Mouse (Mus musculus) retina, embryonic 14.5 days (tissue): ENCODE data around the gene Cxadr.
A peak's percentile ranks its signal among the peaks of the same experiment; 100 is the strongest.

Experiments
- DNase-seq: peaks from one replicate; pipeline ENCODE4 v3.0.0-alpha.2; 2015; ENCODE audit warnings: low spot score

The Cxadr gene

GRCm38 (mm10) chr16:78301183-78301830, at the start of gene Cxadr:
TSS of gene Cxadr (plus strand) at chr16:78301489.
- peak; percentile 84 for DNase-seq

DNA sequence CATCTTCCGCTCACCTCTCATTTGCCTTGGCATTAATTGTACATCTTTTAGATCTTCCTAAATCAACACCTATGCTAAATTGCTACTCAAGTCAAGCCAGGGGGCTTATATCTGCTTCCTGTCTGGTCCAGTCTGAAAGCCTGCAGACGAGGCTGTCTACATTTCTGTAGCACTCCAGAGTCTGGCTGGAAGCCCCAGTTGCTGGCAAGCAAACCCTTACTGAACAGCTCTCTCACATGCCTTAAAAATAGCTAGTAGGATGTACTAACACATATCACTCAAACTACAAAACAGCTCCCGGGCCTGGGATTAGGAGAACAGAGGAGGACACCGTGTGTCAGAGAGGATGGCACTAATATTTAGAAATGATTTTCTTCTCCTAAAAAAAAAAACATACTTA, 42.3 kb upstream of the Cxadr start:
- no peak for DNase-seq

GRCm38 (mm10) chr16:78260070-78260879, 41.0 kb upstream of the Cxadr start:
- no peak for DNase-seq

DNA sequence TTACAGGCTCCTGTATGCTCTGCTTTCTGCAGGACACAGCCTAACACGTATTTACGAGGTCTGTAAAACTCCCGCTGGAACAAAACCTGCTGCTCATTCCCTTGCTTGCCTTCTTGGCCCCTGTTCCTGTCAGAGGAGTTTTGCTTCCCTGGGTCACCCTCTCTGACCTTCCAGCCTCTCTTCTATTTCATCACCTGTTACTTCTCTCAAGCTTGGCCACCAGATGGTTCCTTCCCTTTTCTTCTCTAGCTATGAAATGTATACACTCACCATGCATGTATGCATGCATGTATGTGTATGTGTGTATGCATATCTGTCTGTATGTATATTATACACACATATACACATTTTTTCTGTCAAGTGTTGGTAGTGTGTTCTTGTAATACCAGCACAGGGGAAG, 39.8 kb upstream of the Cxadr start:
- DNase-seq = no peak

DNA sequence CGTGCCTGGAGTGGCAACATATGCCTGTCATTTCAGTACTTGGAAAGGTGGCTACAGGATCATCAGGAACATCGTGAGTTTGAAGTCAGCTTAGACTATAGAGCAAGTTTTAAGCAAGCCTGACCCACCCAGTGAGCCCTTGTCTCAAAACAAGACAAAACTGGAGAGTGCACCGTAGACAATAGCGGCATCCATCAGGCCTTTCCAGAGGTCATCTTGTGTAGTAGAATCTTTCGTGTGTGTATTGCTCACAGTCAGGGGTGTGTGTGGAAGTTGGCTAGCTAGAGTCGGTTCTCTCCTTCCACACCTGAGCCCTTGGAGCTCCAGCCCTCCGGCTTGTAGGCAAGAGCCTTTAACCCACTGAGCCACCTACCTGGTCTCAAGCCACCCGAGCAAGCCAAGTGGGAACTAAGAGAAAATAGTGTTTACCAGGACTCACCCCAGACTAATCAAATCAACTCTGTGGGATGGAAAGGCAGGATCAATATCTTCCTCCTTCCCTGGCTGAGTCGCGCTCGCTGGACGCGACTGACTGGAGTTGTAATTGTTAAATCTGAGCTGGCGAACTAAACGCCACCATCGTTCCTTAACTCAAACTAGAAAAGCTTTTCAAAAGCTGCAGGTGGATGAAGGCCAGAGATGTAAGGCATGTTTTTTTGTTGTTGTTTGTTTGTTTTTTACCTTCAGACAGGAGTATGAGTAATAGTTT, 36.7 kb upstream of the Cxadr start:
- DNase-seq = peak; percentile 19

DNA sequence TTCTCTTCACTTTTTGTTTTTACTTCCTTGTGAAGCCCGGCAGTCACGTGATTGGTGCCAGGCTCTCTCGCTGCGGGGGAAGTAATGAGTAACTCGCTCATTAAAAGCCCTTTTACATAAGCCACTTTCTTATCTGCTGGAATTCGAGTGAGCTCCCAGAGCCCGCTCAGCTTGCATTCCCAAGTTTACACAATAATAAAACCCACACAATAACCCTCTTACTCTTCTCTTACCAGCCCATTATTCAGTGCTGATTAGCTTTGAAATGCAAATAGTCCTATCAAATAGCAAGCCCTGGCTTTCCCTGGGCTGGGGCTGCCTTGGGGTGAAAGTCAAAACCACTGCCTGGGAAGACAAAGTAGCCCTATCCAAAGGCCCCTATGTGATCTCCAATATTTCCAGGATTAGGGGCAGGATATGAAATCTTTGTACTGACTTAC, 36.1 kb upstream of the Cxadr start:
- DNase-seq = peak; percentile 64

- no peak for DNase-seq
These were observed 35.5 kb upstream of the Cxadr start for GRCm38 (mm10) chr16:78265826-78266225.

- no peak for DNase-seq
These were observed 33.8 kb upstream of the Cxadr start for GRCm38 (mm10) chr16:78267453-78267852.

DNA sequence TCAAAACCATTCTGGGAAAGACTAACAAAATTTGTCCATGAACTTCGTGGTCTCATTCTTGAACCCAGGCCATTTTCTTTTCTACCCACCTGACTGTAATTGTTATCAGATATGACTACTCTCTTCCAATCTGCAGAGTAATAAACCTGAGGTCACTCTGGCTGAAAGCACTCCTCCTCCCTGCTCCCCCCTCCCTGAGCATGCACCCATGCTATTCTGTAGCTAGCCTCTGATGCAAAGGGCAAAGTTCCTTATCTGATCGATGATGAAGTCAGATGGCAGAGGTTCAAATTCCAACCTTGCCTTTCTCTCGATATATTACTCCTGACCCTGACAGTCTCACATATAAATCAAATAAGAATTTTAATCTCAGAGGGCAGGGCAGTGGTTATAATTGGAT, 33.1 kb upstream of the Cxadr start:
- DNase-seq = no peak

GRCm38 (mm10) chr16:78274825-78275455, 26.3 kb upstream of the Cxadr start:
- DNase-seq = no peak

- no peak for DNase-seq
These were observed 23.7 kb upstream of the Cxadr start for GRCm38 (mm10) chr16:78277567-78277966.

- no peak for DNase-seq
These were observed 21.0 kb upstream of the Cxadr start for GRCm38 (mm10) chr16:78280093-78280881.

DNA sequence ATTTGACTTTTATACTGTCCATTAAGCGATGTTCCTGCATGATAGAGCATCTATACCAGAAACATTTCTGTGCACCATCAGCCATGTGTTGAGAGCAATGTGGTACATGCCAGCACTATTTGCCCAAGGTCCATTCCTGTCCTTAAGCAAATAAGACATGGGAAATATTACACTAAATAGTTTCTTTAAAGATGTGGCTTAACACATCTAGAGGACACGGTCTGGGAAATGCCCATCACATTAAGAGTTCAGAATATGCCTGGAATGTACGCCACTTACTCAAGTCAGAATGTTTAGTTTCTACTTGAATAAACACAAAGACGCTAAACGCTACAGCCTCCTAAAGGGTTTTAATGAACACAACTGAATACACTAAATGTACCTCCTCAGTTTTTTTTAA, 18.1 kb upstream of the Cxadr start:
- DNase-seq = peak; percentile 38

DNA sequence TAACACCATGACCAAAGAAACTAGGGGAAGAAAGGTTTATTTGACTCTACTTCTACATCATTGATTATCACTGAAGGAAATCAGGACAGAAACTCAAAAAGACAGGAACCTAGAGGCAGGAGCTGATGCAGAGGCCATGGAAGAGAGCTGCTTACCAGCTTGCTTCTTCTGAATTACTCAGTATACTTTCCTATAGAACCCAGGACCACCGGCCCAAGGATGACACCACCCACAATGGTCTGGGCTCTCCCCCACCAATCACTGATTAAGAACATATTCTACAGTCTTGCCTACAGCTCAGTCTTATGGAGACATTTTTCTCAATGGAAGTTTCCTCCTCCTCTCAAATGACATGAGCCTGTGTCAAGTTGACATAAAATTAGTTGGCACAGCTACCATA, 7.2 kb upstream of the Cxadr start:
- no peak for DNase-seq

GRCm38 (mm10) chr16:78294606-78295275, 6.5 kb upstream of the Cxadr start:
- DNase-seq = no peak

- DNase-seq = no peak
These were observed 5.7 kb upstream of the Cxadr start for GRCm38 (mm10) chr16:78295601-78296000.

- DNase-seq = no peak
These were observed 5.2 kb upstream of the Cxadr start for GRCm38 (mm10) chr16:78296114-78296513.

DNA sequence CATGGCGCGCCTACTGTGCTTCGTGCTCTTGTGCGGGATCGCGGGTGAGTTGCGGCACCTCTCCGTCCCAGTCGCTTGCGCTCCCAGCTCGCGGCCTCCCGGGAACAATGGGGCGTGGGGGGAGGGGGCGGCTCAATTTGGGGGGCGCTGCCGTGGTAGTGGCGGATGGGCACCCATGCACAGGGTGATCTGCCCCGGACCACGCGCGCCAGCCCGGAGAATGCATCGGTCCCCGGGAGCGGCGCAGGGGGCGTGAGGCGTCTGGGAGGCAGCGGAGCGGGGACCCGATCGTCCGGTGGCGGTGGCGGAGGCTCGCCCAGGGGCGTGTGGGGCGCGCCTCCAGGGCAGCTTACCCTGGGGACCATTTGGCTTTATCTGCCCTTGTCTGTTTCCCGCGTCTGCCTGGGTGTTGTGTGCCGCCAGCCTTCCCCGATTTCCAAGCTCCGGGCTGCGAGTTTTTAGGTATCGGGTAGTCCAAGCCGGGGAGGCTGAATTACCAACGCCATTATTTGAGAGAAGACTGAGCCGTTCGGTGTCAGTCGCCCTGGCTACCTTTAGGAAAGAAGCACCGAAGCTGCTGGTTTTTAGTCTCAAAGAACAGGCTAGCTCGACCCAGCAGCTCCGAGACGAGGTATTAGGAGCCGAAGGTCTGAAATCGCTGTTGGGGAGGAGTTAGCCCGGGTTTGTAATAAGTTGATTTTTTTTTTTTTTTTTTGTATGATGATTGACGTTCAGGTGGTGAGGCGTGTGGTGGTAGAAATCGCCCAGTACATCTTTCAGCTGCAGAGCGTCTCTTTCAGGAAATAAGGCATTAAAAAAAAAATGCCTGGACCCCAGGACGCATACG, 765 bp downstream of the Cxadr start:
- DNase-seq = peak; percentile 55

DNA sequence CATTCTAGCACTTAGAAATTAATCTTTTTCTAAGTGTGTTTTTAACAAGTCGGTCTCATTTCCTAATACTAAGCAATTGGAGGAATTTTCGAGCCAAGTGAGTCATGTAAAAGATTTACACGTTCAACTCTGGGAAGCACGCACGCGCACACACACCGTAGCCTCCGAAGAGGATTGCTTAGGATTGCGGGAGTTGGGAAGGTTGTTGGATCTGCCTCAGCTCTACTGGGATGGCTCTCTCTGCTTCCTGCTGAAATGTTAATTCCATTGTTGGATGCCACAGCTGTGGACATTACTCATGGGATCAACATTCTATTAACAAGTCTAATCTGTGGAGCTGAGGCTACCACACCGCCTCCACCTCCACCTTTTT, 1.4 kb downstream of the Cxadr start:
- peak; percentile 57 for DNase-seq

DNA sequence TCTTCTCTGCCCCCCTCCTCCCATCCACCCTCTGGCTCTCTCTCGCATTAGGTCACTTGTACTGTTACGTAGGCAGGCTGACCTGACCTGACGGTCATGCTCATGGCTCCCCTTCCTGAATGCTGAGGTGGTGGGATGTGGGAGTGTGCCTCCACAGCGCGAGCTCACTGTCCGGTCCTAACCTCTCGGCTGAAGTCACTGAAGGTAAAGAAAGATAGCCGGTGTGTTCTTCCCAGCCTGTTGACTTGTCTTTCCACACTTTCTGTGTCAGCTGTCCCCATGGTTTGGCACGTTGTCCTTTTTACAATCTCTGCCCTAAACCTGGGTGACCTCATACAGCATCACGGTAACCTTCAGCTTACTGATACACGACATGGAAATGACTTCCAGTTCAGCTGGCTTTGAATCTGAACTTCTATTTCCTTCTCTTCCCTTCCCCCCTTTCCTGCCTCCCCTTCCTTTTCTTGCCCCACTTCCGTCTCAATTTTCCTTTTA, 4.4 kb downstream of the Cxadr start:
- DNase-seq = no peak
